Mouse (Mus musculus) layer of hippocampus, adult 9-11 months (tissue): Measurements from ENCODE around the gene Sh2d4b.
A peak's percentile ranks its signal among the peaks of the same experiment; 100 is the strongest.

Experiments used
- DNase-seq: peaks from one replicate; pipeline ENCODE4 v3.0.0; 2022

Gene Sh2d4b

DNA sequence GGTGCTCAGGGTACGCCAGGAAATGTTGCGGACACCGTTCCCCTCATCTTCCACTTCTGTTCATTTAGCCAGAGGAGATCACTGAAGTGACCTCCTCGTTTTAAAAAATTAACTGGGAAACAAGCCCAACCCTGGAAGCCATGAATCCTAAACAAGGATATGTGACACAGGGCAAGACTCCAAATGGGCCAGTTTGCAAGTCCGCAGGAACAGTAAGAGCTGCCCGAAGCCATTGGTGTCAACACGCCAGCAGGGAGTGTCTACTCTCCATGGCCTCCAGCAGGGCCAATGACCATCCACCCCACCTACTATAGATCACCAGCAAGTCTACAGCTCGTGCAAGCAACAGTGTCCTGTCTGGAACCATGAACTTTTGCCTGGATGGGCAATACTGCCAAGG is 12.7 kb upstream of the Sh2d4b start:
- DNase-seq, result no peak

DNA sequence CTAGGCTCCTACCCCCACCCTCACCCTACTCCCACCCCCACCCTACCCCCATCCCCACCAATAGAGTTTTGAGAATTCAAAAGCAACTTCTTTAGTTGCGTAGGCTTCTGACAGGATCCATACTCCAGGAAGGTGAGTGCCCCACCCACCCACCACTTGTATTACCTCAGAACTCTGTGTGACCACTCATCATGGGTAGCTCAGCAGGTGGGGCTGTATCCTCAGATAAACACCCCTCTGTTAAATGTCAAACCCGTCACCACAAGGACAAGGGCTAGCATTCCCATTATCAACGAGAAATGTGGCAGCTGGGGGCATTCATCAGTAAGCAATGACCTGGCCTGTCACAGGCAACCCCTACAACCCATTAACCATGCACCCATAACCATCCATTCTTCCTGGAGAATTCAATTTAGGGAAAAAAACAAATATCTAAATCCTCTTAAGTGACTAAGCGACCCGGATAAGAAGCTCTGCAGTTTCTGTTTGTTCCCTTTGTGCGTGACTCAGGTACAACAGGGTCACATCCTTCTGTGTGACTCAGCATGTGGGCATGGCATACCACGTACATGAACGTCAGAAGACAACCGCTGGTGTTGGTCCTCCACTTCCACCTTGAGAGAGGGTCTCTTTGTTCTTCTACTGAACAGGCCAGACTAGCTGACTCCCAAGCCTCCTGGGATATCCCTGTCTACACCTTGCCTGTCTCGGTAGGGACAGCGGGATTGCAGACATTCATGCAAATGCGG is 9.4 kb upstream of the Sh2d4b start:
- DNase-seq, result no peak

DNA sequence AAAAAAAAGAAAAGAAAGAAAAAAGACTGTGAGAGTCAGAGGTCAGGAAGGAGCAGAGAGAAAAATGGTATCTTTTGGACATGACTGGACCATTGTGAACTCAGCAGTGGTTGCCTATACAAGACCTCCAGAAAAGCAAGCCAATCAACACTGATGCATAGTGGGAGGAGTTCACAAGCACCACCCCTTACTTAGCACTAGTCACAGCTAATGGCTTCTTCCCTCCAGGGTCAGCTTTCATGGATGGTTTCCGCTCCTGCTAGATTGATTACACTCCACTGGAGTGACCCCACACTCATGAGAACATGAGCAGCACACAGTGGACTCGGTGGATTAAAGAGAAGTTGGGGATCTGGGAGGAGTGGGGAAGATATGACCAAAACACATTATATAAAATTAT is 7.2 kb upstream of the Sh2d4b start:
- no peak for DNase-seq

DNA sequence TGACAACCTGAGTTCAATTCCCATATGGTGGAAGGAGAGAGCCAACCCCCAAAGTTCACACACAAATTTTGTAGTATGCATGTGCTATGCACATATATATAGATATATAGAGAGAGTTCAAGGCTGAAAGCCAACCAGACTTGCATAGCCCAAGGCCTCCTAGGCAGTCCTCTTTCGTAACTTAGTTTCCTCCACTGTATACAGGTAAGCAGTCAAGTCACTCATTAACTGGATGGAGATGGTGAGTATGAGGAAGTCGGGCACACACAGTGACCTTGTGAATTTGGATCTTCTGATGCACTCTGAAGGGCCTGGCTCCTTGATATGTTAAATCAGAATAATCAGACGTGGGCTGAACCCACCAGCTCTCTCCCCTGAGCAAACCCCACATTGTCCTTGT is 4.8 kb upstream of the Sh2d4b start:
- no peak for DNase-seq

DNA sequence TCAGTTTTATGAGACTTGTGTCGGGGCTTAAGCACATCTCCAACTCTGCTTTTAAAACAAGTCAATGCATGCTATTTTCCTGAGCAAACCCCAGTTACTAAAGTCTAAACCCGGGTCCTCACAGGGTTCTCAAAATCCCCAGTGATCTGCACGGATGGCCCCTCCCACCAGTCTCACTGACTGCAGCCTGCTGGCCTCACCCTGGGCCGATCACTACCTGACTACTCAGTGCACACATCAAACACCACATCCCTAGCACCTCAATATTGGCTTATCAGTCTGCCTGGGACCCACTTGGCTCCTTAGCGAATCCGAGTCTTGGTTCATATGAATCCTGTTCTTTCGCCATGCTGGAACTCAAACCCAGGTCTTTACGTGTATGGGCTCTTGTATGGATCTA is 2.6 kb upstream of the Sh2d4b start:
- no peak for DNase-seq

DNA sequence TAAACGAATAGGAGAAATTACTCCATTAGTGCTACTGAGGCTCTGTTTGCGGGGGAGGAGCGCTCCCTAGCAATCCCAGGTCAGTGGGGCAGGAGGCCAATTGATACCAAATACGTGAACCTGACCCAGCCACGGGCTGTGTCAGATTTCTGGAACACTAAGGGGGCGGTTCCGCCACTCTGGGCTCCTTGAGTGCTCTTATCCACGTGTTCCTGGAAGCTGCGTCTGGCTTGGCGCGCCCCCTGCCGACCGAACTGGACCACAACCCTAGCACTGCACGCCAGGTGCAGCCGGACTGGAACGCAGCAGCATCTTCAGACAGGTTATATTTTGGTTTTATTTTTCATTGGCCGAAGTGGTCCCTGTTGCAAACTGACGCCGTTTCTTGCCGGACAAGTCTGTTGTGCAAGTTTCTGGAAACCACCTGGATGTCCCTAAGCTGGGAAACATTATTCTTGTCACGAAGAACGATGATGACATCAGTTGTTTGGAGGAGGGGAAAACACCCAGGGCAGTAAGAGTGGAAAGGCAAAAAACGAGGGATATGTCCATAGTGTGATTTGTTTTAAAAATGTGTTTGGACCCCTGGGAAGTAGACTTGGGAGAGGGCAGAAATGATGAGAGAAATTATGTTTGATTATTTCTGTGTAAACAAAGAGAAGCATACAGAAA is 1.6 kb upstream of the Sh2d4b start:
- peak; percentile 72 for DNase-seq

DNA sequence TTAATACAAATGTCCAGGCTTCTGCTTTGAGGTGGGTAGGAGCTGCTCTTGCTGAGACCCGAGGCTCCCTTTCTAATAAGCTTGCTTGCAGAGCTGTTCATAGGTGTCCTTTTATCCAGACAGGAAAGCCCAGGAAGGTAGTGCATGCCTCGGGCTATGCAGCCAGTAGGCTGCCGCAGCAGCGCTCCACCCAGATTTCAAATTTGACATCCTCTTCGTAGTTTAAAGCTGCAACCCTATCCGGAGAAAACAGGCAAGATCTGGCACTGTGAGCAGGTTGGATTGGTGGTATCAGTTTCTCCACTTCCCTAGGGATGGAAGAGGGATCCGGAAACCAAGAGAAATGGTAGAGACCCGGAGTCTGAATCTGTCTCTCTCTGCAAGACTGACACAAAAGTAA is 818 bp upstream of the Sh2d4b start:
- no peak for DNase-seq

DNA sequence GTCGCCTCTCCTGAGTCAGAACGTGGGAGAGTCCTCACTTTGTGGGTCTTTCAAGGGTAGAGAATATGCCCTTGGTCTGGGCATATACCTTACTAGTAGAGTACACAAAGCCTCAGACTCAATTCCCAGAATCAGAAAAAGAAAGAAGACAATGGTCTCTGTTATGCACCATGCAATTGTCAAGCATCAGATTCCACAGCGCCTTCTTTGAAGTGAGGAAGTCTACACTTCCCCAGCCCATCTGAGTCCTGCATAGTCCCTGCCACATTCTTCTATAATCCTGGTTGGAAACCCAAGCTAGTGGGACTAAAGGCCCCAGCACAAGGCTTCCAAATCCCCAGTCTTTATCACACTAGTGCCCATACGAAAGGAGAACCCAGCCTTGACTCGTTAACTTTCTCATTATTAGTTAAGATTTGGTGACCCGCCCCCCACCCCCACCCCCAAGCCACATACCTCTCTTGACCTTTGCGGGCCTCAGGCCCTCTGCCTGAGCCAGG is 690 bp downstream of the Sh2d4b start:
- no peak for DNase-seq

DNA sequence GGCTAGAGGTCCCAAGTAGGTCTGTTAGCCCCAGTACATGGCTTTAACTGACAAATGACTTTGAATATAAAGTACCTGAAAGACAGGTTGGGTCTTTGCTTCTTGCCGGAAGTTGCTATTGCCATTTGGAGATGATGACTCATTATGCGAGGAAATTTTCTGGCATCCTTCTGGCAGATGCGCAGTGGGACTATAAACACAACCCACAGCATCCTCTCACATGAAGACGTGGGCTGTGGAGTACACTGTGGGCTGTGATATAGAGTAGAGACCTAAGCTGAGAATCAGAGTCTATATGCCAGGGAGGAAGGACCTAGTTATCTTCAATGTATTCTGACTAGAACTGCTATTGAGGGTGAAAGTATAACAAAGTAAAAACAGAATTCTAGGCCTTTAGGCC is 1.6 kb downstream of the Sh2d4b start:
- DNase-seq, result no peak

DNA sequence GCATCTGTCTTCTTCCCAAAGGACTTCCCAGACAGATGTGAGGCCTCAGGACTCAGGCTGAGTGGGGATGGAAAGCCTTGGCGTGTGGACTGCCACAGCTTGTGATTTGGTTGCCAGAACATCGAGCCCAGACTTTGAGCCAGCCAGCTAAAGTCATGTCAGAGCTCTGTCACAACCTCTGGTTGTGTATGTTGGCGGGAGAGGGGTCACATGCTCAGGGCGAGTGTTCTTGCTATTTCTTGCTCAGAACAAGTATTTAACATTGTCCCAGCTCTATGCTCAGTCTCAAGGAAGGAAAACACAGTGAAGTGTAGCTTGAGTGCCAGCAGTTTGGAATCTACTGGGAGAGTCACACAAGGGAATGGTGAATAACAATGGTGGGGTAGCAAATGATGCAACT is 3.4 kb downstream of the Sh2d4b start:
- no peak for DNase-seq

DNA sequence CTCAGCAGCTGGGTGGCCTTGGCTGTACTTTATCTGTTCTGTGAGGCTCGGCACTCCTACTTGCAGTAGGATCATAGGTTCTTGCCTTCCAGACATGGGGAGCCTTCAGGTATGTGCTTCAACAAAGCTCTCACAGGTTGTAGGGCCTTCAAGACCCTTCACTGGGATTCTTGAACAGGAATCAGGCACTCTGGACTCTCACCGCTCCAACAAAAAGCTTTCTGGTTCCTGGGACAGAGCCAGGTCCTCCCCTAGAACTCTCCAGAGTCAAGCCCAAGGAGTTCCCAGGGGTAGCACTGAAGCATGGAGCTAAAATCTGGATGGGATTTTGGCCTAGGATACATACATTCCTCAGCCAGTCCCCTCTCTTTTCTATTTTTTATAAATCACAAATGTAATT is 3.9 kb downstream of the Sh2d4b start:
- no peak for DNase-seq

DNA sequence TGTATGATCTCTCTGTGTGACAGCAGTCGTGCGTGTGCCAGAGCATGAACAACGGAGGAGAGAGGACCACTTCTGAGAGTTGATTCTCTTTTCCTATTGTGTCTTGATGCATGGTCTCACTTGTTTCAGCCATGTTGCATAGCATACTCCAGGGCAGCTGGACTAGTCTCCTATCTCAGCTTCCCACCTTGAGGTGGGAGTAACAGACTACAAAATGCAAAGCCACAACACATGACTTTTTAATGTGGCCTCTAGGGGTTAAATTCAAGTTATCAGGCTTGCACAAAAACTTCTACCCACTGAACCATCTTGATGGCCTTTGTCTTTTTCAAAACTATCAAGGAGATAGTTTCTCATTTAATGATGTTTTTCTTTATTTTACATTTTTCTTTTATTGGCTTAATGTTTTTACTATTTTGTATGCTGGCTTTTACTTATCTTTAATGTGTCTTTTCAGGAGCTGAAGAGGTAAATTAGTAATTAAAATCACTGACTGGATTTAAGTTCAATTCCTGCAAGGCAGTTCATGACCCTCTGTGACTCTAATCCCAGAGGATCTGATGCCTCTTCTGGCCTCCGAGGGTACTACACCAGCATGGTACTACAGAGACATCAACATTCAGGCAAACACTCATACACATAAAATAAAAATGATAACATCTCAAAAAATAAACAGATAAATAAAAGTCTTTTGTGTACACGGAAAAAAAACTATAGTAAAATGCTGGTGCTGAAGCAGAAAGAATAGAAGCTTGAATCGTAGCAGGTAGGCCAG is 6.5 kb downstream of the Sh2d4b start:
- no peak for DNase-seq

DNA sequence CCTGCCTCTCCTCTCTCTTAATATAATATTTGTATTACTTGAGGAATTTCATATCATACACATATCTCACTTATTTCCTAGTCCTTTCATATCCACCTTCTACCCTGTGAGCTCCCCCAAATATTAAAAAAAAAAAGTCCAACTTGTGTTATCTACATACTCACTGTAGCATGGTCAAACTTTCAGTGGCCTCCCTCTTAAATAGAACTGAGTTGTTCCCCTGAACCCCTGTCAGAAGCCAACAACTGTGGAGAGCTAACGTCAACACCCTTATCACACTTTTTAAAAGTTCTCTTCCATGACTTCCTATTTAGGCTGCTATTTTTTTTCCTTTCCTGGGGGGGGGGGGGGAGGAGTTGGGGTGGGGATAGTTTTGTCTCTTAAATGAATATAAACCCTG is 7.3 kb downstream of the Sh2d4b start:
- no peak for DNase-seq

DNA sequence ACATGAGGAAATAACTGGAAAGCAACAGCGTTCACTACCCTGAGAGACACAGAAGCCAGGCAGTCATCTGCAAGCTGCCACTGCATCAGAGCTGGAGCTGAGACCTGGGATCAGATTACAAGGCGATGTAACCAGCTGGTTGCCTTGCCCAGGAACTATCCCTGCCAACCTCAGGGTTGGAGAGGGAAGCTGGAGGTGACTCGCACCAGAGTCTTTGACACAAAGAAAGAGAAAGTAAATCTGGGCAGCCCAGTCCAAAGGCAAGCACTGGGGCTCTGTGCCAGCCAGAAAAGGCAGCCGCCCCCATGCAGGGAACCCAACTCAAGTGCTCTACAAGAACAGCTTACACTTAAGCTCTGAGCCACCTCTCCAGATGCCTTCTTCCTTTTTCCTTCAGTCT is 7.8 kb downstream of the Sh2d4b start:
- no peak for DNase-seq

DNA sequence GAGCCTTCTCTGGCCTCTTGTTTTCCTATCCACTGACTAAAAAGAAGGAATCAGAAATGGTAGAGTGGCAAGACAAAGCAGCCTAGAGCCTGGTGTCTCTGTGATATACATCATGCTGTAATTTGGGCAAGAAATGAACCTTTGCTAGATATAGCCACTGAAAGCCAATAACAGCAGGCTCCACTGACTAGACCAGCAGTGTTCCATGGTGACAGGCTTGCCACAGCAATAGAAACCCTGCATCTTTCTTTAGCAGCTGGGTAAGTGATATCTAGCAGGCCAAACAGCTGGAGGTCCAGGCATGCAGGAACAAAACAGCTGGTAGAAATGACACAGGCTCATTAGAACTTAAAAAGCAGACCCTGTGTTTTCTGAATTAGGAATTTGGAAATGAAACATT is 18.5 kb downstream of the Sh2d4b start:
- no peak for DNase-seq

DNA sequence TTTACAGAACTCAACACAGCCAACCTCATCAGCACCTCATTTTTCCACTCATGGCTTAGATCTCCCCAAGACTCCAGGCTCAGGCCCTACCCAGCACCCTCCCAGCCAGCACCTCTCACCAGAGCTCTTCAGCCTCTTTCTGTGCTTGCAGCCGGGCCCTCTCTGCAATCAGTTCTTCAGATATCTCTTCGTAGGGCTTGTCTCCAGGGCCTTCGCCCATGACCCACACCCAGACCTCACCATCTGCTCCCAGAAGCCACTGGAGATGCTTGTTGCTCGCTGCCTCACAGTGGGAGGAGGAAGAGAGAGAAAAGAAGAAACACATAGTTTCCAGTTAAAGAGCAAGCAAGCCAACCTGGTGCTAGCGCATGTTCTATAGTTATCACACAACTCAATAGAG is 19.1 kb downstream of the Sh2d4b start:
- DNase-seq, result no peak

DNA sequence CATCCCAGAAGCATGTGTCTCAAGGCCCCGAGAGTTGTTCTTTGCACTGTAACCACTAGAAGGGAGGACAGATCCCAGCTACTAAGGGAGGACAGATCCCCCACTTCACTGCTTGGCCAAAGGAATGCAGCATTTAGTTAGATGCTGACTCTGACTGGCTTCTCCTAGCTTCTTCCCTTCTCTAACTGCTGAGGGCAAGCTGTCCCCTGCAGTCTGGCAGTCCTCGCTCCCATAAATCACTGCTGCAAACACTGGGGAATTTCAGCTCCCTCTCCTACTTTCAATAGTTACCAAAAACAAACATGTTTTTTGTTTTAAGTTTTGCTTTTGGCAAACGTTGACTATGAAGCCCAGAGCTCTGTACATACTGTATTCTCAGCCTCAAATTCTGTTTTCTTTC is 22.5 kb downstream of the Sh2d4b start:
- DNase-seq, result no peak

DNA sequence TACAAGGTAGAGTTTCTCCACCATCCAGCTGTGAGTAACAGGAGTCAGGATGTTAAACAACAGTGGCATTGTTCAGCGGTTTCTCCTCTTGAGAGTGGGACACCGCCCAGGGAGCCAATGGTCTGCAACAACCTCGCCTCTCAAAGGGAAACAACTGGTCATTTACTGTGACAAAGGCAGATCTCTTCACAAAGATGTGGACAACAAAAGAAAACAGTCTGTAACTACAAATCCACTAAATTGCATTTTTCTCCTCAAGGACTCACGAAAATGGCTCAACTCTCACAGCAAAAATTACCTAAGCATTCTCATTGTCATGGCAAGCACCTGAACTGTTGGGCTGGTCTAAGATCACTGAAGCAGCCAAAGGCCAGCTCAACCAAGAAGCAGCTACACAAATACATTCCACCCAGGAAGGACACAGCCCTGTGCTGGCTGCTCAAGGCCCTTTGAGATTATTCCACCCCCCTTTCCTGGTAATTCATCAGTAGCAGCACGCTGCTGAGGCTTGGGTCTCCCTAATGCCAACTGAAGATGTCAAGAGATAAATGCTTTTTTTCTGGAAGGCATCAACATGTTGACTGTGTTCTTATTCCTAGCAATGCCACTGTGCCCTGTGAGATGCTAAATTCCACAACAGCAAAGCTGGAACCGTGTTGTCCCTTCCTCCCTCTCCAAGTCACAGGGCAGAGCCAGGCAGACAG is 28.1 kb downstream of the Sh2d4b start:
- DNase-seq, result no peak

DNA sequence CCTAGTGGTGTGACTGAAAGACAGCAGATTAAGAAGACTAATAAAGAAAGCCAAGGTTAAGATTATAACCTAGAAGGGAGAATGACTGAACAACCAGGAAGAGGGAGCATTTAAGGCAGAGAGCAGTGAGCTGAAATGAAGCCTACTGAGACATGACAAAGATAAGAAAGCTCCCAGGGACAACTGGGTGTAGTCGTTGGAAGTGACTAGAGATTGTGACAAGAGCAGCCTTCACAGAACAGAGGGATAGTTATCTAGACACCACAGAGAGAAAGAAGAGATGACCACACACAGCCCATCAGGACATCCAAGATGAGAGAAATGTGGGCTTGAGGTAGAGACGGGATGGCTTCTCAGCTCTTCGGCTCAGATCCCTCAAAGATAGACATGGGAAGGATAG is 29.4 kb downstream of the Sh2d4b start:
- no peak for DNase-seq

DNA sequence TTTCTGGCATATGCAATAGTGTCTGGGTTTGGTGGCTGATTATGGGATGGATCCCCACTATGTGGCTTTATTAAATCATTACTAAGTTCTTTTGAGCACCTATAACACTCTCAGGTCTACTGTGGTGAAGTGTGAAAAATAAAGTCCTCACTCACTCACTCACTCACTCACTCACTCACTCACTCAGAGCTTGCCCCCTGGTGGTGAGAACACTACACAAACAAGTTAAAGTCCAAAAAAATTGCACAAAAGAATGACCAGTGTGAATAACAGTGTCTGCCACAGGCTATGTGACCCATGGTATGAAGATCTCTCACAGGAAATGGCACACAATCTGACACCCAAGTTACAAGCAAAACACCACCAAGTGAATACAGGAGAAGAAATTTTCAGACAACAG is 30.0 kb downstream of the Sh2d4b start:
- DNase-seq, result no peak

DNA sequence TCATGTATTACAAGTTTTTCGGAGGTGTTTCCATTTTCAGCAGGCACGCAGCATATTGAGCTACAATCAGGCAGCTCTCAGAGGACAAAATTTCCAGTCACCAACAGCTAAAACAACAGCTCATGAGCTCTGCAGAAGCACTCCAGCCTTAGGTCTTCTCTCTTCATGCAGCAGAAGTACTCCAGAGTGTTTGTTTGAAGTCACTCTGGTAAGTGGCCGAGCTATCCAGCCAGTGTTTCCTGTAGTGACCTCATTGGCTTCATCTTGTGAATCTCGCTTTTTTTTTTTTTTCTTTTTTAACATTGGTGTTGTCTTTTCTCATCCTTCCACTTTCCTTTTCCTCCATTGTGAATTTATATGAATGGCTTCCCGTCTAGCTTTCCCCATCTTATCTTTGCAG is 40.1 kb downstream of the Sh2d4b start:
- no peak for DNase-seq

DNA sequence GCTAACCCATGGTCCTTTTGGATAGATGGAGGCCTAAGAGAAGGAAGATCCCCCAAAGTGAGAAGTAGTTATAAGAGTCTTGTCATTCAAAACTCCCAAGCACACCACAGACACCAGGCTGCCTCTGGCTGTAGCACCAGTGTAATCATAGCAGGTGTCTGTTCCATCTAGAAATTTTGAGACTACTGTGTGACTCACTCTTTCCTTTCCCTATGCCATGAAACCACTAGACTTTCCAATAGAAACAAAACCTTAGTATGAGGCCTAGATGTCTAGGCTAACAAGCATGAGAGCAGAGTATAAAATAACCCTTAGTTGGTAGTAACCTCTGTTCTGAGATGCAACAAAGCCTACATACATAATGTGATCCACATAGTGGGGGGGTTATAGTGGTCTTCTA is 55.7 kb downstream of the Sh2d4b start:
- no peak for DNase-seq

DNA sequence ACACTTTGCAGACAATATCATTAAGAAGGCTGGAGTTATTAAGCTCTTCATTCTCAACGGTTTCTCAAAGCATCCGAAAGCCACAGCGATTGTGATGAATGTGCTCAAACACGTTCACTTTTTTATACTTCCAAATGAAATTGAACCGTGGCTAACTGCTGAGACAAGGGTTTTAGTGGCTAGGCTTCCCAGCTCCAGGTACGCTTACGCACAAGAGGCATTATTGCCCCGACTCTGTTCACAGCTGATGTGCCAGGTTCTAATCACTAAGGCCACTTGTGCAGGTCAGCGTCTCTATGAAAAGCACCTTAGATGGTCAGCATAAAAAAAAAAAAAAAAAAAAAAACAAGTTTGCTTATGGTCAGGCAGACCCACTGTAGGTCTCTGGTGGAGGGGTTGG is 62.6 kb downstream of the Sh2d4b start:
- DNase-seq, result no peak
